Mouse (Mus musculus) myocyte (in vitro differentiated cells): Measurements from ENCODE around the gene Chst12.

ENCODE experiments used
- CEBPB ChIP-seq: IDR thresholded peaks from 2 replicates; pipeline ENCODE4 v1.6.1; 2011; ENCODE audit warnings: mild to moderate bottlenecking, moderate library complexity; ENCODE audit not compliant: poor library complexity, insufficient read depth, severe bottlenecking
- E2F4 ChIP-seq: IDR thresholded peaks from one replicate; pipeline ENCODE4 v1.6.1; 2011; ENCODE audit warnings: mild to moderate bottlenecking, control low read depth, moderate library complexity; ENCODE audit not compliant: insufficient read depth
- MAX ChIP-seq: IDR thresholded peaks from one replicate; pipeline ENCODE4 v1.6.1; 2011; ENCODE audit warnings: low read depth, mild to moderate bottlenecking, control low read depth
- POLR2A ChIP-seq: IDR thresholded peaks from one replicate; pipeline ENCODE4 v1.6.1; 2011; ENCODE audit warnings: low read depth, mild to moderate bottlenecking, control low read depth, moderate library complexity; ENCODE audit not compliant: insufficient read length
- POLR2AphosphoS2 ChIP-seq: IDR thresholded peaks from one replicate; pipeline ENCODE4 v1.6.1; 2011; ENCODE audit warnings: low read depth, control low read depth; ENCODE audit not compliant: insufficient read length
- USF1 ChIP-seq: IDR thresholded peaks from one replicate; pipeline ENCODE4 v1.6.1; 2011; ENCODE audit warnings: low read depth, mild to moderate bottlenecking, control low read depth, moderate library complexity

DNA sequence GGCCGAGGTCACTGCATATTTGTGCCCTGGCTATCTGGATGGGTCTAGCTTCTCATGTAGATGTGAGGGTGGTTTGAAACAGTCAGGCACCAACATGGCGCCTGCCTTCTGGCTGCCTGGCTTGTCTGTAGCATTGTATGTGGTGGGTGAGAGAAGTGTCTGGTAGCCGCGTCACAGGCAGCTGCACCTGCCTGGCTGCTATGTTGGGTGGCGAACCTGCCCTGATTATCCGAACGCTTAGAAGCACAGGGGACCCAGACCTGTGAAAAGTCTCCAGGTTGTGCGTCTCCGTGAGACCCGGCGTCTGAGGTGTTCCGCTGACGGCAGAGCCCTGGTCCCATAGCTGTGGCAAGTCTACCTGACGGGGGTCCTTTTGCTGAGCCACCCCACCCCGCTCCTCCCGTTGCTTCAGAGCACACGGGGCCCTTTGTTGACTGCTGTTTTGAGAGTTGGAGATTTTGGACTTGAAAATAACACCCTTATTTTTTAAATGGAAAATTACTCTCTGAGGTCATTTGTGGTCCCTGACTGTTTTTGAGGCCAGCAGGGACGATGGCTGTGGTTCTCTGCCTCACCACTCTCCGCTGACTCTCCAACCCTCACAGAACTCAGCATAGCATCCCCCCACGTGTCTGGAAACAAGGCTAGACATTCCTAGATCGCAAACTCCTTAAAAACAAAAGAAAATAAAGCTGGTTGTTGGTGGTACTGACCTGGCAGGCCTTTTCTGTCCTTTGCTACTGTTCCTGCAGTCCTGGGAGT is 12.0 kb downstream of the Chst12 start:
- TF ChIP-seq USF1 = no peak
- TF ChIP-seq POLR2A = no peak
- no peak for TF ChIP-seq CEBPB
- no peak for TF ChIP-seq E2F4
- no peak for TF ChIP-seq MAX
- TF ChIP-seq POLR2AphosphoS2 = no peak
